Mouse (Mus musculus) A20 (cell line): ENCODE results near the gene Bcl2a1d.
"Not testable (repeated sequence)": the region's sequence is repeated elsewhere in the genome, so short reads cannot be mapped to it uniquely, and the experiment has no call there.

ENCODE experiments used
- DNase-seq: peaks from one replicate; pipeline ENCODE4 v3.0.0-alpha.2; 2011; ENCODE audit warnings: low read depth, low spot score

Gene Bcl2a1d

GRCm38 (mm10) chr9:88731728-88732127 lies at the start of gene Bcl2a1d:
Gene Bcl2a1d (minus strand): TSS chr9:88731914.
- DNase-seq: peak; percentile 60

- DNase-seq: not testable (repeated sequence)
These were observed 38.5 kb upstream of the Bcl2a1d start for GRCm38 (mm10) chr9:88770239-88770638.

- not testable (repeated sequence) for DNase-seq
These were observed 37.8 kb upstream of the Bcl2a1d start for GRCm38 (mm10) chr9:88769470-88769869.

- DNase-seq: not testable (repeated sequence)
These were observed 15.0 kb upstream of the Bcl2a1d start for GRCm38 (mm10) chr9:88746687-88747086.

GRCm38 (mm10) chr9:88746046-88746445 lies 14.3 kb upstream of the Bcl2a1d start:
- DNase-seq: not testable (repeated sequence)

GRCm38 (mm10) chr9:88735289-88735688 lies 3.6 kb upstream of the Bcl2a1d start:
- not testable (repeated sequence) for DNase-seq

- DNase-seq: not testable (repeated sequence)
These were observed 1.5 kb upstream of the Bcl2a1d start for GRCm38 (mm10) chr9:88733182-88733581.

GRCm38 (mm10) chr9:88732334-88732733 lies 620 bp upstream of the Bcl2a1d start:
- not testable (repeated sequence) for DNase-seq

- peak; percentile 29 for DNase-seq
These were observed 3.4 kb downstream of the Bcl2a1d start for GRCm38 (mm10) chr9:88728311-88728710.

GRCm38 (mm10) chr9:88721628-88722027 lies 10.1 kb downstream of the Bcl2a1d start:
- peak; percentile 32 for DNase-seq

GRCm38 (mm10) chr9:88719989-88720537 lies 11.7 kb downstream of the Bcl2a1d start, which contains the start of gene Mthfsl:
Gene Mthfsl (minus strand): TSS chr9:88720296.
- peak; percentile 82 for DNase-seq

- DNase-seq: peak; percentile 68
These were observed 12.4 kb downstream of the Bcl2a1d start for GRCm38 (mm10) chr9:88719073-88719921.

GRCm38 (mm10) chr9:88718593-88718992 lies 13.1 kb downstream of the Bcl2a1d start:
- peak; percentile 23 for DNase-seq

- peak; percentile 32 for DNase-seq
These were observed 13.6 kb downstream of the Bcl2a1d start for GRCm38 (mm10) chr9:88718140-88718539.

GRCm38 (mm10) chr9:88714515-88714914 lies 17.2 kb downstream of the Bcl2a1d start:
- not testable (repeated sequence) for DNase-seq

- not testable (repeated sequence) for DNase-seq
These were observed 19.5 kb downstream of the Bcl2a1d start for GRCm38 (mm10) chr9:88712164-88712749.

GRCm38 (mm10) chr9:88710910-88711438 lies 20.7 kb downstream of the Bcl2a1d start:
- not testable (repeated sequence) for DNase-seq

- DNase-seq: not testable (repeated sequence)
These were observed 21.3 kb downstream of the Bcl2a1d start for GRCm38 (mm10) chr9:88710439-88710838.

- not testable (repeated sequence) for DNase-seq
These were observed 21.9 kb downstream of the Bcl2a1d start for GRCm38 (mm10) chr9:88709794-88710193.

GRCm38 (mm10) chr9:88709304-88709703 lies 22.4 kb downstream of the Bcl2a1d start:
- DNase-seq: no peak

GRCm38 (mm10) chr9:88706700-88707099 lies 25.0 kb downstream of the Bcl2a1d start:
- no peak for DNase-seq

- DNase-seq: not testable (repeated sequence)
These were observed 26.6 kb downstream of the Bcl2a1d start for GRCm38 (mm10) chr9:88705157-88705556.
